Mouse (Mus musculus) liver, adult (tissue): Measurements from ENCODE around the gene Olfr916.

Experiments used
- GATA4 ChIP-seq: IDR thresholded peaks from 2 replicates; pipeline ENCODE4 v1.6.1; 2014; ENCODE audit warnings: mild to moderate bottlenecking, low read length; ENCODE audit not compliant: insufficient replicate concordance

Olfr916 gene

DNA sequence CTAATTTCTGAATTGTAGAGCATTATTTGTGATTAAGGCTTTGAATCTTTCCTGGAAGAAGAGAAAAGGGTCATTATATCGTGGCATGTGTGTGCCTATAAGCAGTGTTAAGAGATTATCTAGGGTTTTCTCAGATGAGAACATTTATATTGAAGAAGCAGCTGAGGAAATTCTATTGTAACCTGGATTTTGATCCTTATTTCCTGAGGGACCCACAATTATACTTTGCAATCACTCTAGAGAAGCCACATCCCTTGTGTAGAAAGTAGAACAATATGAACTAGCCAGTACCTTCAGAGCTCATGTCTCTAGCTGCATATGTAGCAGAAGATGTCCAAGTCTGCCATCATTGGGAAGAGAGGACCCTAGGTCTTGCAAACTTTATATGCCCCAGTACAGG is at the start of gene Olfr916:
Olfr916 (minus strand) TSS at position 101 of the 400 bp plus-strand sequence.
- no peak for TF ChIP-seq GATA4

- TF ChIP-seq GATA4, result no peak
Measured at GRCm38 (mm10) chr9:38674501-38674900, 14.8 kb upstream of the Olfr916 start, which contains the start of gene Olfr918. Olfr918 (minus strand) TSS chr9:38674601.

- no peak for TF ChIP-seq GATA4
Measured at GRCm38 (mm10) chr9:38672887-38673286, 13.2 kb upstream of the Olfr916 start.

DNA sequence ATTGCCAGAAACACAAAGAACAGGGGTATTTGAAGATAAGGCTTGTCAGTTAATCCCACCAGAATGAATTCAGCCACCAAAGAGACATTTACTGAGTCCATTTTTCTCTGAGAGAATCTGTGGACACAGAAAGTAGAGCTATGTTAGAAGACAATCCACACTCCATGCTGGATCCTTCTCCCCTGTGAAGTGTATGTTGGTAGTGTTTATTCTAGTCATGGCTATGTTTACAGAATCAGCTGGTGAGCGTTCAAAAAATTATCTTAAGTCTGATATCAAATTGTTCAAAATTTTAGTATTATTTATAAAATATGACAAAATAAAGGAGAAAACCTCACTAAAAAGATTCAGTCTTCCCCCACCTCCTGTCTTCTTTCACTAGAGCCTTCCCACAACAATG is 6.1 kb upstream of the Olfr916 start, which contains the start of gene Olfr917:
Olfr917 (minus strand) TSS at position 101 of the 400 bp plus-strand sequence.
- no peak for TF ChIP-seq GATA4

DNA sequence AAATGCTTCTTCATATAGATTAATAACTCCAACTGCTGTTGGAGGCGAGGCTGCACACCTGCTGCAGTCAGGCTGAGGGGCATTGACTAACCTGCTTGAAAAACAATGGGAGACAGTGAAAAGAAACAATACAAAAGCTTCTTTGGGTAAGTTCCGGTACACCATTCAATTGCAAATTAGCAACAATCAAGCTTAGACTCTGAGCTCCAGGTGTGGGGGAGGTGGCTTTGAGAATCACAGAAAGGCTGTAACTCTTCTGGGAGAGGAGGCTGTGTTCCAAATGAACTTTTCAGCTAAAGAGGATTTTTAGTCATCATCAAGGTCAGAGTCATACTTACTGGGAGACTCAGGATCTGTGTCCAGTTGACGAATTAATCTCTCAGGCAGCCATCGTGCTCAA is 27.3 kb downstream of the Olfr916 start:
- TF ChIP-seq GATA4, result no peak
